Mouse (Mus musculus) layer of hippocampus, adult 9-11 months (tissue): Measurements from ENCODE around the gene Trmt1.

Experiments used
- DNase-seq: peaks from one replicate; pipeline ENCODE4 v3.0.0; 2022

Trmt1 gene

DNA sequence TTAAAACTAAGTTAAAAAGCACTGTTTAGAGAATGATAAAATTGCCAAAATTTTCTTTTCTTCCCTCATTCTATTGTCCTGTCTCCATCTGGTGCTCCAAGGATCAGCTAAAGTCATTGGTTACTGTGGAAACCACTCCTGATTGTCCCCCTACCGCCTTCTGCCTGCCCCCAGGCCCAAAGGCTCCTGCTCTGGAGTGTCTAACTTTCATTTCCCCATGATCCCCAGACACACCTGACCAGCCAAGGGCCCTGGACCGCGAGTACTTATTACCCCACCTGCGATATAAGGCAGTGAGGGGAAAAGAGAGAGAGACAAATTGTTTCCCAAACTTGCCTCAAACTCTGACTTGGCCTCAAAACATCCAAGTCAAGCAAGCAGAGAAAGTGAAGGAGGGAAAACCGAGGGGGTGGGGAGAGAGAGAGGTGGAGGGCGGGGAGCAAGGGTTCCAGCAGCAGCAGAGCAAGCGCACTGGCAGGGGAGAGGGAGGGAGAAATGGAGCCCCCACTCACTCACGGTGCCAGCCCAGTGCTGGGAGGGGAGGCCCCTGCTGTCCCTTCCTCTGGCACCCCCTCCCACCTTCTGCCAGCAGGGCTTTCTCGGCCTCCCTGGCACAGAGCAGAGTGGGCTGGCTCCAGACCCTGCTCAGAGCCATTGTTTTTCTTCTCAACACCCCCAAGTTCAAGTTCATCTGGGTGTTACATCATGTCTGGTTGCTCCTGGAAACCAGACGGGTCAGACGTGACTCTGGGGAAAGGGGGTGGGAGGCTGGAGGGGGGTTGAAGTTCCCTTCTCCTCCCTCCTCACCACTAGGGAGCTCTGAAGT is 26.0 kb downstream of the Trmt1 start:
- DNase-seq = peak; percentile 73

DNA sequence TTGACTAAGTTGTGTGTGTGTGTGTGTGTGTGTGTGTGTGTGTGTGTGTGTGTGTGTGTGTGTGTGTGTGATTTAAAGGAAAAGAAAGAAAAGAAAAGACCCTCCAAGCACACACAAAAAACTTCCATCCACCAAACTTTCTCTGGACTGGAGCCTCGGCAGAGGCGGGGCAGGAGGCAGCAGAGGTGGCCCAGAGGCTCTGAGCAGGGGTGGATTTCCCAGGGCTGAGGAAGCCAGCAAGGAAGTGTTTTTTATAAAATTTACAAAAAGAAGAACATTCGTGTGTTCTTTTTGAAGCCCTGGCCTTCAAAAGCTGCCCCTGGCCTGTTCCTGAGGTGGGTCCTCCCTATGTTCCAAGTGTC is 26.6 kb downstream of the Trmt1 start:
- DNase-seq = no peak

DNA sequence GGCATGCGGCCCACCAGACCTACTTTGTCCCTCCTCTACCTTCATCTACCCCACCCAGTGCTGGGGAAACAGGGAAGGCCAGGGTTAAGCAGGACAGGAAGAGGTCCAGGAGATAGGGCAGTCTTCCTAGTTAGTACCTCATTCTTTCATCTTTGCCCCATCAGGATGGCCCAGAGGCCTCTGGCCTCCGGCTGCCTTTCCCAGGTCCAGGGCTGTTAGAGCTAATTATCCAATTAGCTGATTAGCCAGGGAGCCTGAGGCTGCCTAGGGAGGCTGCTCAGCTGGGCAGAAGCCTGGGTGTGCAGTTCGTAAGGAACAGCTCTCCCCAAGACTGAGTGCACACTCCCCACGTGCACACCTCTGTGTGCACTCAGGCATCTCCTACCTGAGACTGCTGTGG is 27.3 kb downstream of the Trmt1 start:
- no peak for DNase-seq

DNA sequence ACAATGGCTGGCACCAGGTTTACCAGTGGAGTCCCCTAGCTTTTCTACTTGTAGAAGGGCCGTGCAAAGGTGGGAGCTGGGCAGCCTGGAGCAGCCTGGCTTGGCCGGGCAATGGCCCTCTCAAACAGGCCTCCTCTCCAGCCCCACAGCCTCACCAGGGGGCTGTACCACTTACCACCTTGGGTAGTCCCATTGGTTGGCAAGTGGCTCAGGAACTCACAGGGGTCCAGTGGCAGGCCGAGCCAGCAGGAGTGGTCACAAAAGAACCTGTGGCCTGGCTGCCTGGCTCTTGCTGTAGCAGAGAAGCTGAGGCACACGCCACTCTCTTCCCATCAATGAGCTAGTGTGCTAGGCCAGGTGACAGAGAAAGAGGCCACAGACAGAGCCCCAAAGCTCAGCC is 28.1 kb downstream of the Trmt1 start:
- DNase-seq = no peak

DNA sequence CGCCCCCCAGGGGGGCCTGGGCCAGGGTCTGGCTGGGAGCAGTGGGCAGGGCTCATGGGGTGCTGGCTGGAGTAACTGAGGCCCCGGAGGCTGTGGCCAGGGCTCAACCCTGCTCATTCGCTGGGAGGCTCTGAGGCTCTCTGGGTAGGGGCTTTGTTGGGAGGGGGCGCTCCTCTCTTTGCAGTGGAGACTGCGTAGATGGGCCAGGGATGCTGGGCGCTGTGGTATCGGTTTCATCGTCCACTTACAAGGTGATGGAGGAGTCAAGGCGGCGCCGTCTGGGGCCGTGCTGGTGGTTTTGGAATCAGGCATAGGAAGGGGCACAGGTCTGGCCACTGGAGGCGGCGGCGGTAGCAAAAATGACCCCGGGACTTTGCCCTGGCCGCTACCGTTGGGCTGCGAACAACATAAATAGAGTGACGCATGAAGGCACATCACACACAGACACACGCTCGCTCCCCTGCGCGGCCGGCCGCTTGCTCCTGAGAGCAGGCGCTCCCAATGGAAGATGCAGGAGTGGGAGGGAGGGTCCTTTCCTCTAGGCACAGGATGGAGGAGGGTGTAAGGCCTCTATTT is 29.9 kb downstream of the Trmt1 start:
- no peak for DNase-seq

DNA sequence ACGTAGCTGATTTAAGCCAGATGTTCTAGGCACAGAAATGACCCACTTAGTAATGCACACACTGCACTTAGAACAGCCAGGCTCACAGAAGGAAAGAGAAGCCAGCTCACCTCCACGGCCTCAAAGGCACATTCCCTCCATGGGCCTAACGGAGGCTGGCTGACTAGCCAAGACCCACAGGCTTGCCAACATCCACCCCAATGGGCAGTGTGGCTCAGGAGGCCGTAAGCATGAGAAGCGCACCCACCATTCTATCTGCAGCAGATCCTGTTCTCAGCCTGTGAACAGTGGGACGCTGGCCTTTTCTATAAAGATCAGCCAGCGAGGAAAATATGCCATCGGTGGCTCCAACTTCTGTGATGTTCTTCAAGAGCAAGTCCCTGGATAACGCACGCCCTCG is 30.7 kb downstream of the Trmt1 start:
- DNase-seq = no peak

DNA sequence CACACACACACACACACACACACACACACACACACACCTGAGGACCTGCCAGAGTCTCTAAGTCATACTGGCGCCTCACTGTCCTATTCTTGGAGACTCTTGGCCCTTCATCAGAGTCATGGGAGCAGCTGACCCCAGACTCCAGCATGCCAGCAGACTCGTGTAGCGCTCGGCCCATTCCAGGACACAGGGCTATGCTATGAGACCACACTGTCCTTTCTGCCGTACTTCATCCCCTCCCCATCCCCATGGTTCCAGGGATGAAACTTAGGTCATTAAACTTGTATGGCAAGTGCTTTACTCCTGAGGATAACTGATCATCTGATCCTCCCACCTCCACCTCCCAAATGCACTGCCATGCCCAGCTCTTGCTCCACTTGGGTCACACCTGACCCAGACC is 32.4 kb downstream of the Trmt1 start:
- DNase-seq = no peak

DNA sequence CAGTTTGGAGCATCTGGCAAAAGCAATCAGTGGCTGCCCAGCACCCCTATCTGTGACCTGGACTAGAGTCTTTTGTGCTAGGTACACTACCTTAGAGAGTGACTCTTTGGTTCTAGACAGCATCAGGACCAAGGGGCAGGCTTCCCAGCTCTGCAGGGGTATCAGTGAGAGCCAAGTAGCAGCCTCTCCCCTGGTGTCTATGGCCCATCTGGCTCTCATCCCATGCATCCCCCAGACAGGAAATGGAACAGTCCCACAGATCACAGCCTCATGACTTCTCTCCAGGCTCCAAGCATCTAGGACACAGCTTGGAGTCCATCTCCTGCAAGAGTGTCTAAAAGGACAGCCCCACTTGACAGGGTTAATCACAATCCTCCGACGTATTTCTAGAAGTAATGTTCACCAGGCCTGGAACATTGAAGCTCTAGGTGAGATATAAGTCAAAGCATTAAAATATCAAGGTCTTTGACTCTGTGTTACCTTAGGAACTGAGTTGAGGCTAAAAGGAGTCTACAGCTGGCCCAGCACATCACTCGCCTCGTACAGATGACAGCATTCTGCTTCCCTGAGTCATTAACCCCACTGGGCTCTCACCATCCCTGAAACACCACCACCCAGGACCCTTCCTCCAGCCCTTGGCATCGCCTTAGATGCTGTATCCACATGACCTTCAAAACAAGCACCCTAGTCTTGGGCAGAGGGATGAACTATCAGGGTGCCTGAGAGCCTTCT is 33.0 kb downstream of the Trmt1 start:
- DNase-seq = no peak

DNA sequence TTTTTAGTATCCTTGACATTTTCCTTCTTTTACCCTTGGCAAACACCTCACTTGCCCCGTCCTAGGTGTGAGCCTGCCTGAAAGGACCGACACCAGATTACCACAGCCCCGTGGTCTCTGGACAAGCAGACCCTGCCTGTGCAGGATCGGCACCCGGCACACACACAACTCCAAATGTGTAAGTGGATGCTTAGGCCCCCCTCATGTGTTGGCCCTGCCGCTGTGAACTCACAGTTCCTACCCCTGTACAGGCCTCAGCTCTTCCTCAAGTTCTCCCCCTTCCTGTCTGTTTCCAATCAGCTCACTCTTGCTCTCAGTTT is 36.4 kb downstream of the Trmt1 start:
- DNase-seq = no peak

DNA sequence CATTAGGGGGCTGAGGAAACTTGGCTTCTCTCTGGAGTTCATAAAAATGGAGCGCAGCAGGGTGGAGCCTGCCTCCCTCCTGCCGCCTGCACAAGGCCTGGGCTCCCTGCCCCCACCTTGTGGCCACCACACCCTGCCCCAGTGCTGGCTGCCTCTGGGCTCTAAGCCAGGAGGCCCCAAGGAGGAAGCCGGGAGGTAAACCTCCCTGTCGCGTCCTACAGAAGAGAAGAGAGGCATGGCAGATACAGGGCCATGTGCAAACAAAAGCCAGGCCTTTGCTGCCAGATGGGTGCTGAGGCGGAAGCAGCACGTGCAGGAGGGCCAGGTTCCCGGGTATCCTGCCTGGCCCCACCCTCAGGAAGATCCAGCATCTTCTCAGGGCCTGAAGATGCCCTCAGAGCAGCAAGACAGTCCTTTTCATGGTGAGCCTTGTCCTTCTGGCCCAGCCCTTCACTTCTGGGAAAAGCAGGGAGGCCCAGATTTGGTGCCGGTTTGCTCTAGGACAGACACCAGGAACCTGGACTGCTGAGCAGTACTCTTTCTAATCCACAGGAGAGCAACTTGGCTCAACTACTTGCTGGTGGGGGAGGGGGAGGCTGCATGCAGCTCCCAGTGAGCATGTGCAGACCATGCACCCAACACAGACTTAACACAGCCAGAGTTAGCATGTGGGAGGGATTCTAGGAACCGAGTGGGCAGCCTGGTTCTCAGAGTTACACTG is 36.9 kb downstream of the Trmt1 start, which contains the start of gene G430095P16Rik:
TSS of gene G430095P16Rik (plus strand) at position 158 of the 721 bp plus-strand sequence.
- peak; percentile 88 for DNase-seq

DNA sequence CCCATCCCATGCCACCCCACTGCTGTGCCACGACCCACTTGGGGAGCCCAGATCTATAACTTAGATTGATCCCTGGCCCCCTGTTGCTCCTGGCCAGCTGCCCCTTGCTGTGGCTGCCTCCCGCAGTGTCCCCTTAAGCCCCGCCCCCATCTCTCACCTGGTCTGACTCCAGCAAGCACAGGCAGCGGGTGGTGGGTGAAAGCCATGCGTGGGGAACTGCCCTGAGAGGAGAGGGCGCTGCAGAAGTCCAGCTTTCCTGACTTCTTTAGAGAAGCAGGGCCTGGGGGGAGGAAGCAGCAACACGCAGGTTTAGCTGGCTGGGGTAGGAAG is 37.4 kb downstream of the Trmt1 start:
- DNase-seq = no peak

DNA sequence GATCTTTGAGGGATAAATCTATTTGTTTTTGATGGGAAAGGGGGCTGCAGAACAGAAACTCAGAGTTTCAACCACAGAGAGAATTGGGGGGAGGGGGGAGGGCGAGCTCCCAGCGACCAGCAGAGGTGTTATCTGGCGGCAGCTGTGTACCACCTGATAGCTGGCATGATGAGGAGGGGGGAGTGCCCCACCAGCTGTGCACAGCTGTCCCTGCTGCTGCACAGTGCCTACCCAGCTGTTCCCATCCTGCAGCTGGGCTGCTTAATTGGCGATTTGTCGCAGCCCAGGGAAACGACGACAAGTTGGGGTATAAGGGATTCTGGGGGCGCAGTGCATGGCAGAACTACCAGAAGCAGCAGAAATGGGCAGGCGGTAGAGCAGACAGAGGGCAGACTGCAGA is 38.6 kb downstream of the Trmt1 start:
- DNase-seq = no peak

DNA sequence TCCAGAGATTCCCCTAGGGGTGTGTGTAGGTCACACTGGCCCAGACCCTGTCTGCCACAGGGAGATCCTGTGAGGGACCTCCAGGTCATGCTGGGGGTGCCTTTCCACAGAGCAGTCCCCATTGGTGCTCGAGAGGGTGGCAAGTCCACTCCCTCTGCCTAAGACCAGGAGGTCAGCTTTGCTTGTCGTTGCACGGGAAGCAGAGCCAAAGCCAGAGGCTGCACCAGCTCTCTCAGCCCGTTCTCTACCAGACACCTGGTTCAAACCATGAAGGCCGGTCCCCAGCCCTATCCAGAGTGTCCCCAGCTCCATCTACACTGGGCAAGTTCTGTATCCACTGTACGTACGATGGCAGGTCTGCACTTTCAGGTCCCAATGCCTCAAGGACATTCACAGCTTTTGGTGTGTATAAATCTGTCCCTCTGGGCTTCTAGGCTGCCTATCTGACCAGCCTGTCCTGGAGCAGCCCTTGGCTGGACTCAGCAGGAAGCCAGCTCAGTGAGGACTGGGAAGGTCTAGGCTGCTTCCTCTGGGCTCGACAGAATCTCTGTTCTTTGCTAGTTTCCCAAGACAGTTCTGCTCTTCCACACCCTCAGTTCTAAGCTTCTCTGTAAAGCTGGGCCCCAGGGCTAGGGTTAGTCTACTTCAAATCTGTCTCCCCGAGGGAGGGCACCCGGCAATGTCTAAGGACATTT is 39.3 kb downstream of the Trmt1 start:
- no peak for DNase-seq

DNA sequence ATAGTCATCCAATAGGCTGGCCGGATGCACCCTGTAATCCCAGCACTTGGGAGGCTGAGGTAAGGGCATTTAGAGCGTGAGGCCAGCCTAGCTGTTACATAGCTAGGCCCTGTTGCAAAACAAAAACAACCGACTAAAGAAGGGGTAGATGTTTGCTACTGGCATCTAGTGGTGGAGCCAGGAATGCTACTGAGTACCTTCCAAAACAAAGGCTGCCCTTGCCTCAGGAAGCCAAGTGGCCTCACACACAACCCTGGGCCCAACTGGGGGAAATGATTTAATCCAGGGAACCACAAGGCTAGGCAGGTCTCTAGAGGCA is 39.8 kb downstream of the Trmt1 start:
- DNase-seq = peak; percentile 69

DNA sequence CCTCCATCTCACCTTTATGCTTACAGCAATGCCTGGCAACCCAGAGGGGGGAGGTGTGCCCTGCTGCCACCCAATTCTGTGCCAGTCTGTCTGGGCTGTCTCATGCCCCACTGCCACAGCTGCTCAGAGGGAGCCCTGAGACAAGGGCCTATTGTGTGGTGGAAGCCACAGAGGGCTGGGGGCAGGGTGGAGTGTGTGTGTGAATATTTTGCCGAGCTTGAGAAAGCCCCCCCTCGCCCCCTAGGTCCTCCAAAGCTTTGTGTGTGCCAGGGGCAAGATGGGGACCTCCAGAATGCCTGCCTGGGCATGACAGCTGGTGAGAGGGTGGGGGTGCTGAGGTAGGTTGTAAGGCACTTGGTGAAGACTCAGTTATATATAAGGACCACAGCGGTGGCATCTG is 42.4 kb downstream of the Trmt1 start:
- DNase-seq = peak; percentile 79

DNA sequence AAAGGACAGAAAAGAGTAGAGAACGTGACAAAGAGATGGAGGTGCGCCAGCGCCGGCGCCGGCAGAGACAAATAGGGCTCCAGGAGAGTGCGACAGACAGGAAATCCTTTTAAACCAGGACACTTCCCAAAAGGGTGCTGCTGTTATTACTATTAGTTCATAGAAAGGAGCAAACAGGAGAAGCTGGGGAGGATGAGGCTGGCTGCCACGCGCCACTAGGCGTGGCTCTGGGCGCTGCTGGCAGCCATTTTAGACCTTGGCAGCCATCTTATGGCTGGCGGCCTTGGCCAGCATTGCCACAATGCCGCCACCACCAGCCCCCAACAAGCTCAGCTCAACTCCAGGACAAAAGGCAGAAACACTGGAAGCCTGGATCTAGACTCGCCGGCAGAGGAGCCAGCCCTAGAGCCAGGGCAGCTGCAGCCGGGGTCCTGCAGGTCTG is 43.8 kb downstream of the Trmt1 start:
- DNase-seq = no peak

DNA sequence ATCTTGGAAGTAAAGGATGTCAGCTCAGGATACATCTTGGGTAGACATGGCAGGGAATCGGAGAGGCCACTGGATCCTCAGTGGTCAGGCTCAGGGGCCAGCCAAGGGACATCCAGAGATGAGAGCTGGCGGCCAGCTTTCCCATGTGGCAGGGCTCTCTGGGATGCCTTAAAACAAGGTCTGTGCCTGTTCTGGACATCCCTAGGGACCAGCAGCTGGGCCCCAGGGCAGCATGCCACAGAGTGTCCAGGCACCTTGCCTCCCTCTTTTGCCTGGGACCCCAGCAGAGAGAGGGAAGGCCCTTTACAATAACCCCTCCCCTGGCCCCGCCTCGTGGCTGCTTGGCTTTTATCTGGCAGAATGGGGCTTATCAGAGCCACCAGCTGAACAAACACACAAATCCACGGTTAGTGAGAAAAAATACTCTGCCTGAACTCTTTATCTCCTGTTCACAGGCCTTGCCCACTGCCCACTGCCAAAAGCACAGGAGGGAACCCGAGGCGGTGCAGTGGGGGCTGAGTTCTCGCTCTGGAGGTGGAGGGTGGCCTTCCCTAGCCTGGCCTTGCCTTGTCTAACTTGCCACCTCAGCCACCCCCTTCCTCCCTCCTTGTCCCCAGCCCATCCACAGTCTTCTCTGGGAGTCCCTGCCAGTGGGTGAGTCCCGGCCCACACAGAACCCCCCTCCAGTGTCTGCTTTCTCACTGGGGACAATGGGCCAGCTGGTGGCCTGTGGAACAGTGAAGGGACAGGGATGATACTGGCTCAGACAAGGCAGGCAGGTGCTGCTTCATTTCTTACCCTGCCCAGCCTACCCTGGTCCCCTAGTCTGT is 44.6 kb downstream of the Trmt1 start:
- no peak for DNase-seq

DNA sequence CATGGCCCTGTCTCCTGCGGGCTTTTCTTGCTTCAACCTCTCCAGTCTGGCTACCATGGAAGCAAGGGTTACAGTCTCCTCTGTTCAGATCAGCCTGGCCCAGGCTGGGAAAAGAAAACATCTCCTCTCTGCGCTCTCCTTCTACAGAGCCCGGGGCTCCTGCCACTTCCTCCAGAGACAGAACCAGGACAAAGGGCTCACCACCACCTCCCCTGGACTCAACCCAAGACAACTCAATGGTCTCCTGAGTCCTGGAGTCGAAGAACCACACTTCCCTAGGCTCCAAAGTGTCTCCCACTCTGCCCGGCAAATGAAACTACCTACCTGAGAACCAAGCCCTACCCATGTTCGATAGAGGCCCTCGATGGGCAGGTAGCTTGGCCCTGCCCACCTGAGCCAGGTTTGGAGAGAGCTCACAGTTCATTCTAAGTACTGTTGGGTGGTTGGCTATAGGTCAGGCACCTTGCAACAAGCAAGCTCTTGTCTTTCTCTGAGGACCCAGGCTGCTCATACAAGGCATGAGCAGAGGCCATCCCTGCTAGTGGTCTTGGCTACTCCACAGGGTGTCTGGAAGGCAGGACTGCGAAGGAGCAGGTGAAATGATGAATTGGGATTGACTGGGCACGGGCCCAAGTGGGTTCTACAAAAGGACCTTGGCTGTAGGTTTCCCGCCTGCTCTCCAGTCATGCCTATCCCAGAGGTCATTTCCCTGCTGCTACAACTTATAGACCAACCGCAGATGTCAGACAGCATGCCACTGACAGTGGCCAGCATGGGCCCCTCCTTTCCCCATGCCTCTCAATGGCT is 45.5 kb downstream of the Trmt1 start:
- DNase-seq = no peak

DNA sequence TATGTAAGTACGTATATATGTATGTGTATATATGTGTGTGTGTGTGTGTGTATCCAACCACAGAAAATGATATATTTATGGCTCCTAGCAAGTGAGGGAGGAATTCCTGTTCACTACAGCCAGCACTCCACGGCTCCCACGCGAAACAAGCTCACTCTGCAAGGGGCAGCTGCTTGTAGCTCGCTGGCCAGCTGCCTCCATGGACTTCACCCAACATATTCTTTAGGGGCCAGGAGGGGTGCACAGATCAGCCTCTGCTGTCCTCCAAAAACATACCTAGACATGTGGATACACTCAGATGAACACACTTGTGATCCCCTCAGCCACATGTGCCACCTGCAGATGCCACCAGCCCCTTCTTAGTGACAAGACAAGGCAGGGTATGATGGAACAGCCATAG is 46.4 kb downstream of the Trmt1 start:
- no peak for DNase-seq

DNA sequence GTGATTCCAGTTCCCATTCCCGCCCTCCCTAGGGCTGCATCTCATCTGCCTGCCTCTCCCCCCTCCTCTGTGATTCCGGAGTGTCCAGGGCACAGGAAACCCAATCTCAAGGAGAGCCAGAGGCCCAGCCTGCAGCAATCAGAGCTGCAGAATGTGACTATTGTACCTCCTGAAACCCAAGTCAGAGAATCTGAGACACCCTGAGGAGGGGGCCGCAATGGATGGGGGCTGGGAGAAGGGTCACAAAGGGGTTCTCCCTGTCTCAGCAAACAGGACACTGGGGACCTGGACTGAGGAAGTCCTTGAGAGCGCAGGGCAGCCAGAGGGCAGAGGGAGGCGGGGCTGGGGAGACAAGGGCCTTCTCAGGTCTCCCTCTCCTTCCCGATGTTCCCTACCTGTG is 46.9 kb downstream of the Trmt1 start:
- no peak for DNase-seq

DNA sequence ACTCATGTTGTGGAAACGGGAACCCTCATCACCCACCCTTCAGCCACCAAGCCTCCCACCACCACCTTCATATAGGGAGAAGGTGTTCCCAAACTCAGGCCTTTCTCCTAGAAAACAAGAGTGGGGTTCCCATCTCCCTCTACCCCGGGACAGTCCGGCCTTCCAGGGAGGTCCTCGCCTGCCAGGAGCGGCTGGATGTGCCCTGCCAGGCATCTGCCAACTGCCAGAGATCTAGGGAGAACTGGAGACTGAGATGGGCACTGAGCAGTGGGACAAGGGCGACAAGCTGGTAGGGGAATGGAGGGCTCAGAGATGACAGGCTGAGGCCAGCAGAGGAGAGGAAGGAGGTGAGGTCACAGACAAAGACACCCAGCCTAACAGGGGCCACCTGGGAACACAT is 47.9 kb downstream of the Trmt1 start:
- no peak for DNase-seq
